Comparison of ENCODE assay signal across 8 mouse cellular contexts in the genomic region with DNA sequence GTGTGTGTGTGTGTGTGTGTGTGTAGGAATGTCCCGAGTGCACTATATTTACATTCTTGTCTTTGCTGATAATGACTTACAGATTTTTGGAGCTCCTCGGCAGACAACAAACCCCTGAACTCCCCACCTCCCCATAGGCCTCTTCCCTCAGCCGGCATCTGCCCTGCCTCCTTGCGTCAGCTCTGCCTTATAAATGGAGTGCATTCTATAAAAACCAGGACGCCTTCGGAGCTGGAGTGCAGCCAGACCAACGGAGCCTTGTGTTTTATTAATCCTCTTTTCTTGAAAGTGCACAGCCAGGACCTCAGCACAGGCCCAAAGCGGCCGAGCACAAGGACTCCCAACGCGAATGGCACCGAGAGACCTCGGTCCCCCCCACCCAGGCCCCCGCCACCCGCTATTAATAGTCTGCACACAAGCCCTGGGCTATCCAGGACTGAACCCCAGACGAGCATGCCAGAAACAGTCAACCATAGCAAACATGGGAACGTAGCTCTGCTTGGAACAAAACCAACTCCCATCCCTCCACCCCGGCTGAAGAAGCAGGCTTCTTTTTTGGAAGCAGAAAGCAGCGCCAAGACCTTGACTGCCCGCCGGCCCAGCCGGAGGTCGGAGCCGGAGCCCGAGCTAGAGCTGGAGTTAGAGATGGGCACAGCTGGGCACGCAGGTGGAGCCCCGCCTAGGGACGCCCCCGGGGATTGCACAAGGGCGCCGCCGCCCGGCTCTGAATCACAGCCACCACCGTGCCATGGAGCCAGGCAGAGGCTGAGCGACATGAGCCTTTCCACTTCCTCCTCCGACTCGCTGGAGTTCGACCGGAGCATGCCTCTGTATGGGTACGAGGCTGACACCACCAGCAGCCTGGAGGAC. TPM values are rescaled to one million over a fixed set of nuclear protein-coding genes. Genes with fewer than 3 reads are reported as not detected.
DNase-seq lines count a peak whose midpoint lies in the region; ATAC-seq and TF ChIP-seq lines count a peak whose summit lies in the region.

No protein-coding gene starts in this region.

- no peak for TF ChIP-seq CTCF in bone marrow, adult 2 months (IDR thresholded peaks at IDR 0.05; ENCODE audit: control insufficient read depth, insufficient read depth, low read length)
- TF ChIP-seq CTCF in heart, adult 2 months (IDR thresholded peaks at IDR 0.05), result peak; percentile 77

- no peak for TF ChIP-seq EP300 in heart, adult 2 months (IDR thresholded peaks at IDR 0.05; ENCODE audit: insufficient read depth, low read depth, low read length)

- peak; percentile 90 to 91 for DNase-seq in heart, adult 2 months
- peak; percentile 89 to 90 for DNase-seq in kidney, adult 8-10 months
- DNase-seq in limb, embryonic 11.5 days (ENCODE audit: low spot score), result peak; percentile 79
- peak; percentile 79 for DNase-seq in skeletal muscle tissue, adult 2 months (ENCODE audit: low read depth, low spot score)
- DNase-seq in c-Kit-positive CD71-positive TER-119-positive erythroid progenitor cells, embryonic 14.5 days (ENCODE audit: low spot score), result no peak

- peaks cover 4% of the 10 kb centered on the region; the same call in 1 of the 2 replicates for H3K36me3 ChIP-seq in embryonic facial prominence, embryonic 13.5 days
- peaks cover 13% of the 10 kb centered on the region for H3K36me3 ChIP-seq in heart, adult 2 months (ENCODE audit: control insufficient read depth, insufficient read depth, low read length)
- no peaks in the 10 kb centered on the region for H3K36me3 ChIP-seq in limb, embryonic 11.5 days (ENCODE audit: control insufficient read depth, insufficient read depth, low read length)
- H3K36me3 ChIP-seq in midbrain, embryonic 12.5 days, result no peaks in the 10 kb centered on the region

- peaks cover 2% of the 10 kb centered on the region; the same call in 1 of the 2 replicates for H3K79me2 ChIP-seq in heart, adult 2 months (replicated peaks; ENCODE audit: control insufficient read depth, insufficient read depth, low read length)

- peak overlapping the region; percentile 84 for H3K9ac ChIP-seq in embryonic facial prominence, embryonic 13.5 days
- peak overlapping the region; percentile 61 for H3K9ac ChIP-seq in heart, adult 2 months (ENCODE audit: low read depth, low read length)
- peak overlapping the region; percentile 42 for H3K9ac ChIP-seq in limb, embryonic 11.5 days (ENCODE audit: low read length)
- peak overlapping the region; percentile 51 for H3K9ac ChIP-seq in midbrain, embryonic 12.5 days (replicated peaks)

- intact Hi-C loops in heart, adult 2 months (cut with DNase I), result loop anchor here (2.0 to 5.0 kb wide), 4 partner anchors 29 to 73 kb away; partner anchors contain the start of gene Naa20

- H3K4me1 ChIP-seq in bone marrow, adult 2 months (ENCODE audit: control insufficient read depth, insufficient read depth, low read length), result peaks cover 6% of the 10 kb centered on the region
- peaks cover 61% of the 10 kb centered on the region for H3K4me1 ChIP-seq in embryonic facial prominence, embryonic 13.5 days
- H3K4me1 ChIP-seq in heart, adult 2 months (ENCODE audit: control insufficient read depth, insufficient read depth, low read length), result peaks cover 13% of the 10 kb centered on the region
- peaks cover 21% of the 10 kb centered on the region for H3K4me1 ChIP-seq in limb, embryonic 11.5 days (ENCODE audit: control insufficient read depth, insufficient read depth, low read length)
- H3K4me1 ChIP-seq in midbrain, embryonic 12.5 days, result peaks cover 31% of the 10 kb centered on the region

- 0 out of 2 replicates have a peak, but pooled peaks have one; percentile 25 for TF ChIP-seq POLR2A in bone marrow, adult 2 months (IDR thresholded peaks at IDR 0.05; ENCODE audit: borderline replicate concordance, control insufficient read depth, low read depth, low read length)
- TF ChIP-seq POLR2A in heart, adult 2 months (IDR thresholded peaks at IDR 0.05; ENCODE audit: insufficient read depth, low read depth, low read length), result peak; percentile 85

- peak overlapping the region; percentile 80 for H3K4me2 ChIP-seq in embryonic facial prominence, embryonic 13.5 days
- H3K4me2 ChIP-seq in limb, embryonic 11.5 days (ENCODE audit: low read depth, severe bottlenecking), result peak overlapping the region; percentile 51
- peak overlapping the region; percentile 64 for H3K4me2 ChIP-seq in midbrain, embryonic 12.5 days (replicated peaks)

- H3K27ac ChIP-seq in bone marrow, adult 2 months (ENCODE audit: control insufficient read depth, insufficient read depth, low read depth, low read length, poor library complexity), result peak overlapping the region; percentile 41; the same call in 1 of the 2 replicates
- peak overlapping the region; percentile 99 for H3K27ac ChIP-seq in embryonic facial prominence, embryonic 13.5 days
- H3K27ac ChIP-seq in heart, adult 2 months, result peak overlapping the region; percentile 98
- peak overlapping the region; percentile 82 for H3K27ac ChIP-seq in limb, embryonic 11.5 days (replicated peaks; ENCODE audit: low read depth, low read length)
- H3K27ac ChIP-seq in midbrain, embryonic 12.5 days (replicated peaks), result peak overlapping the region; percentile 81

- peak; percentile 78 for ATAC-seq in embryonic facial prominence, embryonic 13.5 days (ENCODE audit: insufficient number of reproducible peaks, insufficient read depth, low FRiP score, low TSS enrichment, low read depth)
- peak; percentile 82 for ATAC-seq in limb, embryonic 11.5 days (ENCODE audit: insufficient number of reproducible peaks, low FRiP score, low TSS enrichment, low read depth)
- ATAC-seq in midbrain, embryonic 12.5 days (ENCODE audit: low FRiP score, low read depth), result peak; percentile 85

- H3K9me3 ChIP-seq in embryonic facial prominence, embryonic 13.5 days, result no peaks in the 10 kb centered on the region
- H3K9me3 ChIP-seq in limb, embryonic 11.5 days (ENCODE audit: control insufficient read depth, low read length), result no peaks in the 10 kb centered on the region
- H3K9me3 ChIP-seq in midbrain, embryonic 12.5 days, result no peaks in the 10 kb centered on the region

- no peaks in the 10 kb centered on the region for H3K27me3 ChIP-seq in embryonic facial prominence, embryonic 13.5 days
- no peaks in the 10 kb centered on the region for H3K27me3 ChIP-seq in heart, adult 2 months (ENCODE audit: control insufficient read depth, insufficient read depth, low read length)
- H3K27me3 ChIP-seq in limb, embryonic 11.5 days (ENCODE audit: control insufficient read depth, insufficient read depth, low read length), result no peaks in the 10 kb centered on the region
- peaks cover 11% of the 10 kb centered on the region for H3K27me3 ChIP-seq in midbrain, embryonic 12.5 days

- H3K4me3 ChIP-seq in bone marrow, adult 2 months (replicated peaks; ENCODE audit: control insufficient read depth, low read depth, low read length), result peak overlapping the region; percentile 7
- peak overlapping the region; percentile 59 for H3K4me3 ChIP-seq in embryonic facial prominence, embryonic 13.5 days
- H3K4me3 ChIP-seq in heart, adult 2 months, result peak overlapping the region; percentile 64
- peak overlapping the region; percentile 33 for H3K4me3 ChIP-seq in limb, embryonic 11.5 days (ENCODE audit: low read depth, low read length)
- peak overlapping the region; percentile 43 for H3K4me3 ChIP-seq in midbrain, embryonic 12.5 days

- WGBS in bone marrow, adult 2 months, result 52% methylated on average over 40 of the region's 40 CpGs
- WGBS in embryonic facial prominence, embryonic 13.5 days, result 2% methylated on average over 40 of the region's 40 CpGs
- 15% methylated on average over 40 of the region's 40 CpGs for WGBS in heart, adult 2 months
- WGBS in limb, embryonic 11.5 days, result 8% methylated on average over 40 of the region's 40 CpGs
- 5% methylated on average over 40 of the region's 40 CpGs for WGBS in midbrain, embryonic 12.5 days

RNA-seq across cellular contexts. Expression of gene Naa20, which starts 41.7 kb away (rescaled TPM):
- 31.8 and 37.3 TPM in 2 replicates for polyA plus RNA-seq in bone marrow, adult 2 months (2011; ENCODE audit: insufficient read depth, insufficient read length, low replicate concordance, missing spikeins)
- polyA plus RNA-seq in embryonic facial prominence, embryonic 13.5 days (2015; fragmentation: Nextera tagmentation; extraction: Ambion mirVana), result 168 and 193 TPM in 2 replicates
- total RNA-seq in heart, adult 2 months (2021), result 10 to 100 TPM; 89.9 to 95.3 TPM
- 51.3 and 91.4 TPM in 2 replicates for polyA plus RNA-seq in heart, adult 2 months (2012; rRNA removed)
- polyA plus RNA-seq in limb, embryonic 11.5 days (2014; fragmentation: Nextera tagmentation; extraction: Ambion mirVana), result 153 and 159 TPM in 2 replicates
- 117 and 119 TPM in 2 replicates for polyA plus RNA-seq in midbrain, embryonic 12.5 days (2016; fragmentation: Nextera tagmentation; extraction: Ambion mirVana)

Comparison
In these comparisons a context has a peak if more than half of its experiments do, and no peak if none do; other contexts are left out.
1. H3K27ac ChIP-seq: peak in every context shown above with its lines; median percentile 99 in embryonic facial prominence, embryonic 13.5 days; 98 in heart, adult 2 months; 82 in limb, embryonic 11.5 days; 81 in midbrain, embryonic 12.5 days; 41 in bone marrow, adult 2 months.
2. H3K4me3 ChIP-seq: peak in every context shown above with its lines; median percentile 64 in heart, adult 2 months; 59 in embryonic facial prominence, embryonic 13.5 days; 43 in midbrain, embryonic 12.5 days; 33 in limb, embryonic 11.5 days; 7 in bone marrow, adult 2 months.